Mouse (Mus musculus) kidney, adult 2 months (tissue): Measurements from ENCODE around the gene Pomt2. TPM values are rescaled to one million over a fixed set of nuclear protein-coding genes. Genes with fewer than 3 reads are reported as not detected.

Experiments
- DNase-seq: peaks from one replicate; pipeline ENCODE4 v3.0.0; 2021
- H3K27ac ChIP-seq: fragments of 200-500 bp; 2 replicates; pipeline ENCODE4 v1.5.1; 2012; ENCODE audit warnings: low read depth, low read length, control low read depth, inconsistent platforms; ENCODE audit not compliant: insufficient read depth
- H3K27me3 ChIP-seq: fragments of 200-500 bp; replicated peaks from 2 replicates; pipeline ENCODE4 v1.6.1; 2012; ENCODE audit warnings: mild to moderate bottlenecking, moderate library complexity, low read length, inconsistent platforms; ENCODE audit not compliant: control insufficient read depth, insufficient read depth
- H3K36me3 ChIP-seq: fragments of 200-500 bp; 2 replicates; pipeline ENCODE4 v1.6.1; 2012; ENCODE audit warnings: mild to moderate bottlenecking, moderate library complexity, low read length, inconsistent platforms; ENCODE audit not compliant: control insufficient read depth, insufficient read depth
- H3K4me1 ChIP-seq: fragments of 200-500 bp; 2 replicates; pipeline ENCODE4 v1.6.1; 2011; ENCODE audit warnings: low read length; ENCODE audit not compliant: control insufficient read depth, insufficient read depth
- H3K4me3 ChIP-seq: fragments of 200-500 bp; 2 replicates; pipeline ENCODE4 v1.5.1; 2011; ENCODE audit warnings: mild to moderate bottlenecking, low read depth, low read length, control low read depth; ENCODE audit not compliant: insufficient read depth
- CTCF ChIP-seq: fragments of 200-500 bp; conservative IDR thresholded peaks from 2 replicates; pipeline ENCODE4 v1.5.1; 2011; ENCODE audit warnings: low read depth, mild to moderate bottlenecking, control low read depth, low read length, moderate library complexity, mixed read lengths; ENCODE audit not compliant: insufficient read depth, insufficient read length
- POLR2A ChIP-seq: fragments of 200-500 bp; IDR thresholded peaks from one replicate; pipeline ENCODE4 v1.6.1; 2011; ENCODE audit warnings: low read depth, low read length, control low read depth
- WGBS: fragments of 180-500 bp; shearing (Covaris S2); methylation state at CpG from one replicate; pipeline ENCODE4 v1.1.7; 2018; 5-methylcytosine and 5-hydroxymethylcytosine counted together
- polyA plus RNA-seq: library from polyadenylated mRNA; depleted of rRNA; stranded (reverse); fragments of >200 nt; gene quantifications from 2 replicates; pipeline ENCODE4 v1.2.3, GENCODE M21; 2012; rRNA removed

The Pomt2 gene
- 15.9 and 20.9 TPM in 2 replicates for polyA plus RNA-seq

DNA sequence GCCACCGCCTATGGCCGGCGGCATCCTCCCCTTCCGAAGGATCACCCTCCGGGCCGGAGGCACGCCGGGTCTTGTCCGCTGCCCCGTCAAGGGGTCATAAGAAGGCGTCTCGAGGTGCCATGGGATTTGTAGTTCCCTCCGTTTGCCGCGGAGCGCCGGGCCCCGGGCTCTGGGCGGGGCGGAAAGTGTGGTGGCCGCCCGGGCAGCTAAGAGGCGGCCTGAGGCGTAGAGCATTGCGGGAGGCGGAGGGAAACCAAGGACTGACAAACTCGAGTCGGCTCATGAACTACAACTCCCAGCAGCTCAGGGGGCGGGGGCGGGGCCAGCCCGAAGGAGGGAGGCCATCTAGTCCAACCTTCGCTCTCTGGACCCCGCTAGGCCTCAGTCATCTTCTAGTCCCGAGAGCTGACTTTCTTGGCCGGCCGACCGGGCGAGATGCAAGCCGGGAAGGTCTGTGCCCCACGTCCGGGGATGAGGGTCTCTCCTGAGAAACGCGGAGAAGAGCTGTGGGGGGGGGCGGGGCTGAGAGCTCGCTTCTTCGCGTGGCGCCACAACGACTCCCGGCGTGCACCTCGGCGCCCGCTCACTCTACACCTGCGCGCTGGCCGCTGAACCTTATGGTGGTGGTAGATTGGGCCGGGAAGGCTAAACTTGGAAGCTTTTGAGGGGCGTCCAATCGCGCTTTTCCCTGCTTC is at the start of gene Pomt2:
TSS of gene Pomt2 (minus strand) at position 574 of the 695 bp plus-strand sequence.
- Histone ChIP-seq H3K27ac (peak within 1 kb of the TSS; percentile 93), H3K4me1 (no peaks in the 10 kb centered on the region), H3K36me3 (no peaks in the 10 kb centered on the region), H3K4me3 (peak within 1 kb of the TSS; percentile 91), H3K27me3 (no peaks in the 10 kb centered on the region)
- TF ChIP-seq CTCF (no peak), POLR2A (no peak)
- DNase-seq = peak; percentile 98
- WGBS = under 1% methylated on average over 61 of the region's 61 CpGs

DNA sequence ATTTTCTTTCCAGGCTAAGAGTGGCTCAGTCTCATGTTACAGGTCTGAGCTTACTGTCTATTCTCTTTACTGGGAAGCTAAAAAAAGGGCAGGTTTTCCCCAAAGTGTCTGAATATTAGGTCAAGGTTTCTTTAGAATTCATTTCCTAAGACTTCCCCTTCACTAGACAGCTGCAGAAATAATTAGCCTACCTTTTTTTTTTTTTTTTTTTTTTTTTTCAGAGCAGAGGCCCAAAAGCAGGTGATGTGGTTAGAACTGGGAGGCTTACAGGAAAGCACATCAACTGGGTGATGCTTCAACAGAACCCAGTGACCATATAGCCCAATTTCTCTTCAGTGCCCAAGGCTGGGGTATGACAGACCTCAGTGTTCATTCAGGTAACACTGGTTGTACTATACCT is 48.5 kb upstream of the Pomt2 start:
- Histone ChIP-seq H3K4me1 (peaks cover 8% of the 10 kb centered on the region; the same call in 1 of the 2 replicates), H3K36me3 (no peaks in the 10 kb centered on the region), H3K27ac (no peak overlapping the region), H3K27me3 (no peaks in the 10 kb centered on the region), H3K4me3 (no peak overlapping the region)
- DNase-seq = no peak
- TF ChIP-seq CTCF (no peak), POLR2A (no peak)

DNA sequence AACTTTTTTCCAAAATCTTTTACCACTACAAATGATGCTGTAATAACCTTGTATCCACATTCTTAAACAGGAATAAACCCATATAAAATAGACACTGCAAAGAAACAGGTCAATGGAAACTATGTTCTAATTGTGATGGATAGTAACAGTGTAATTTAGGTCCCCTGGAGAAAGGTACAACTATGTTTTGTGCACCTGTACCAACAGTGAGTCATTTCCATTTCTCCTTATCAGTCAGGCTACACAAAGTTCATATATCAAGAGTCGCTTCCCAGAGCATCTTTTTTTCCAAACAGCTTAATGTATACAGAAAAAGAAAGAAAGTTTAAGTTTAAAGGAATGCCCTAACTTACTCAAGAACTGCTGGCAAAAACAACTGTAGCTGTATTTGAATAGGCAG is 47.3 kb upstream of the Pomt2 start:
- no peak overlapping the region for H3K4me3 ChIP-seq
- 79% methylated on average over 1 of the region's 1 CpGs for WGBS
- no peaks in the 10 kb centered on the region for H3K36me3 ChIP-seq
- TF ChIP-seq CTCF = no peak
- no peak for TF ChIP-seq POLR2A
- no peaks in the 10 kb centered on the region for H3K27me3 ChIP-seq
- no peak for DNase-seq
- peaks cover 8% of the 10 kb centered on the region; the same call in 1 of the 2 replicates for H3K4me1 ChIP-seq
- no peak overlapping the region for H3K27ac ChIP-seq

DNA sequence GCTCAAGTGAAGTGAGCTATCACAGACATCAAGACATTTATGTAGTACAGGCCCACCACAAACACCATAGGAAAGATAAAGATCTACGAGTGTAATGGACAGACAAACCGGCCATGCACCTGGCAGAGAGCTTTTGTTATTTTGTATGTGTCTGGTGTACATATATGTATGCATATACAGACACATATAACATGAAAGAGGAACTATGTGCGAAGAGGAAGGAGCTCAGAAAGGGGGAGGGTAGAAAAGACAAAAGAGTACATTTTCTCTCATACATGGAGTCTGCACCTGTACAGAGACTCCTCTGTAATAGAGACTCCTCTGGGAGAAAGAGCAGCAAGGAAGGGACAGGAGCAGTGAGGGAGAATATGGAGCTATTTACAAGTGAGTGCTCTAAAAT is 45.2 kb upstream of the Pomt2 start:
- WGBS = 88% methylated on average over 3 of the region's 3 CpGs
- TF ChIP-seq POLR2A (no peak), CTCF (no peak)
- H3K27me3 ChIP-seq = no peaks in the 10 kb centered on the region

DNA sequence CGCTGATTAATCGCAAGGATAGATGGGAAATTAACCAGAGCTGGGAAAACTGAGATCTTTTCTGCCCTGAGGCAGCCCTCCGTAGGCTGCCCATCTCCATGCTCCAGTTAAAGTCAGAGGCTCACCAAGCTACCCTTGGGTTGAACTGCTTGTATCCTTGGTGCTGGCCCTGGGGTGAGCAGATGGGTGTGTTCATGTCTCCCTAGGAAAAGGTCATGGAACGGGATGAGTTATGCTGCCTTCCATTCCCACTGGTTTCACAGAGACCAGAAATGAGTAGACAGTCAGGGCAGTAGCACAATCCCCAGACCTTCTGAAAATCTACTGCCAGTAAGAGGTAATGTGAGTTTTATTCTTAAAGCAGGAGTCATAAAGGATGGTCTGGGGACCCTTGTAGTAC is 29.9 kb upstream of the Pomt2 start:
- TF ChIP-seq POLR2A (no peak), CTCF (no peak)
- Histone ChIP-seq H3K36me3 (no peaks in the 10 kb centered on the region), H3K27ac (no peak overlapping the region), H3K27me3 (no peaks in the 10 kb centered on the region), H3K4me1 (no peaks in the 10 kb centered on the region), H3K4me3 (no peak overlapping the region)
- no peak for DNase-seq
- WGBS = 94% methylated on average over 4 of the region's 4 CpGs

More for the DNA sequence above, 45.2 kb upstream of the Pomt2 start:
- Histone ChIP-seq H3K4me3 (no peak overlapping the region), H3K27ac (no peak overlapping the region), H3K4me1 (no peaks in the 10 kb centered on the region), H3K36me3 (no peaks in the 10 kb centered on the region)
- no peak for DNase-seq

DNA sequence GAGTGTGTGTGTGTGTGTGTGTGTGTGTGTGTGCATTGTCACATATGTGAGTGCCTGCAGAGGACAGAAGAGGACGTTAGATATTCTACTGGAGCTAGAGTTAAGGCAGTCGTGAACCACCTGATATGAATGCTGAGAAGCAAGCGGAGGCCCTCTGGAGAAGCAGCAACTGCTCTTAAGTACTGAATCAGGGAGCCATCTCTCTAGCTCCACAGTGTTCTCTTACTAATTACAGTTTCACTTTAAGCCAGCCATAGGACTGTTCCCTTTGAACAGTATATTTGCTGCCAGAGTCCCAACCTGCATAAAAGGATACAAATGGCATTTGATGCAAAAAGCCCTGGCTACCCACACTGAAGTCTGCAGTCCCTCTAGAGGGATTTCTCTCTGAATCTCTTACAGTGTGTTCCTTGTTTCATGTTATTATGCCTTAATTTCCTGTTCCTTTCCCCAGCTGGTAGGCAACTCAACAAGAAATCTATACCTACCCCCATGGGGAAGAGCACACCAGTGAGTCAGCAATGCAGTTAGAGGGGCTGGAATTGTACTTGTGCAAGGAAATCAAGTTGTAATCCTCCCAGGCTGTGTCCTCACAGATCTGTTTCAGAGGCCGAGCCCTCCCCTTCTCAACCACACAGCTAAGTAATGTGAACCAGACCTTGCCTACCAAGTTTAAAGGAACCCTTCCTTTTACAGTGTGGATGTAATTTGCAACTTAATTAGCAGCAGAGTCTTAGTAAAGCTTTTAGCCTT is 27.6 kb upstream of the Pomt2 start:
- H3K4me1 ChIP-seq = no peaks in the 10 kb centered on the region
- TF ChIP-seq CTCF (no peak), POLR2A (no peak)
- 80% methylated on average over 4 of the region's 4 CpGs for WGBS
- H3K27ac ChIP-seq = no peak overlapping the region
- H3K4me3 ChIP-seq = no peak overlapping the region
- no peaks in the 10 kb centered on the region for H3K36me3 ChIP-seq
- H3K27me3 ChIP-seq = no peaks in the 10 kb centered on the region
- no peak for DNase-seq

DNA sequence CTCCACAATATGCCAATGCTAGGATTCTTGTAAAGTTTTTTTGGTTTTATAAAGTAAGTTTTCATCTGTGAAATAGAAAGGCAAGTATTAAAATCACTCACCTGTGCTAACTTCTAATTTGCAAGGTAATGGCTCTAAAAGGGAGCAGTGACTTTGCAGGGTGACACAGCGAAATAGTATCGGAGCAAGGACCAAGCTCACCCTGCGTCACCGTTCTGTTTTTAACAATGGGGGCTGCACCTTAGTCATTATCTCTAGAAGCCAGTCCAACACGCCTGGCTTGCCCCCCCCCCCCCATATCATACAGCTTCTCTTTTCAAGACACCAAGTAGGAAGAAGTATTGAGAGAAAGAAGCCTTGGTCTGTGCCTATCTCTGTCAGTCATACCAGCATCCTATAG is 13.0 kb upstream of the Pomt2 start:
- no peak overlapping the region for H3K4me3 ChIP-seq
- no peak for DNase-seq
- H3K36me3 ChIP-seq = no peaks in the 10 kb centered on the region; the same call in none of the 2 replicates
- WGBS = 91% methylated on average over 5 of the region's 5 CpGs
- H3K27ac ChIP-seq = no peak overlapping the region
- no peaks in the 10 kb centered on the region for H3K4me1 ChIP-seq
- H3K27me3 ChIP-seq = no peaks in the 10 kb centered on the region
- TF ChIP-seq CTCF (no peak), POLR2A (no peak)
